21 mouse cellular contexts compared by ENCODE assay signal in the genomic region with DNA sequence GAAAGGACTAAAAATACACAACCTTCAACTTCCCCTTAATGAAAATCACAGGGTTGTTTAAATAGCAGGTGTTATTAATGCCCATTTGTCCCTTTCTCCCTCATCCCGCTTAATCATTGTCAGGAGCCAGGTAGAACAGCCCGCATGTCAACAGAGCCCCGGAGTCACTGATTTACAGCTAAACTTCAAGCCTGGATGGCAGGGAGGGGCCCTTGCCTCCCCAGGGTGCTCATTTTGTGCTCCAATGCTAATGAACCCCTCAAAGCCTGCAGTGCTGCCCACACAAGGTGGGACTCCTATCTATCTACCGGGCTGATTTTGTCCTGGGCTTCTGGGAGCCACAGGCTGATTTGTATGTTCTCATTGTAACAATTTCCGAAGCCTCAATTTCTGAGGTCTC. TPM values are rescaled to one million over a fixed set of nuclear protein-coding genes. Genes with fewer than 3 reads are reported as not detected.
DNase-seq lines count a peak whose midpoint lies in the region; ATAC-seq and TF ChIP-seq lines count a peak whose summit lies in the region.
"Had no signal": no experiment of that assay in that cellular context is flagged by ENCODE, and none has a peak within 500 bp of the region (broad histone marks: within the 10 kb centered on the region; RNA-seq: fewer than 3 reads in every experiment).

No protein-coding gene starts in this region.

- no peaks in the 10 kb centered on the region for H3K4me1 ChIP-seq in forebrain, embryonic 11.5 days (replicated peaks; ENCODE audit: control insufficient read depth, insufficient read depth, low read length)
- H3K4me1 ChIP-seq in forebrain, embryonic 10.5 days = peaks cover 6% of the 10 kb centered on the region; the same call in 1 of the 2 replicates
- no peaks in the 10 kb centered on the region for H3K4me1 ChIP-seq in stomach, embryonic 15.5 days
- H3K4me1 ChIP-seq in stomach, postnatal 0 days (replicated peaks; ENCODE audit: control insufficient read depth, insufficient read depth) = no peaks in the 10 kb centered on the region
- H3K4me1 ChIP-seq in hindbrain, embryonic 12.5 days = no peaks in the 10 kb centered on the region
- H3K4me1 ChIP-seq: embryonic facial prominence, embryonic 12.5 days; heart, embryonic 12.5 days had no signal

- H3K9me3 ChIP-seq in forebrain, embryonic 11.5 days (ENCODE audit: control insufficient read depth, low read length) = no peaks in the 10 kb centered on the region; the same call in 1 of the 2 replicates
- H3K9me3 ChIP-seq in forebrain, embryonic 10.5 days = no peaks in the 10 kb centered on the region
- no peaks in the 10 kb centered on the region for H3K9me3 ChIP-seq in stomach, embryonic 15.5 days
- no peaks in the 10 kb centered on the region for H3K9me3 ChIP-seq in stomach, postnatal 0 days (ENCODE audit: control insufficient read depth, low read length)
- H3K9me3 ChIP-seq in hindbrain, embryonic 12.5 days (replicated peaks) = no peaks in the 10 kb centered on the region; the same call in 1 of the 2 replicates
- H3K9me3 ChIP-seq: embryonic facial prominence, embryonic 12.5 days; forebrain, embryonic 13.5 days; heart, embryonic 12.5 days had no signal

- no peaks in the 10 kb centered on the region for H3K36me3 ChIP-seq in forebrain, embryonic 11.5 days (ENCODE audit: control insufficient read depth, insufficient read depth, low read length)
- no peaks in the 10 kb centered on the region for H3K36me3 ChIP-seq in forebrain, embryonic 10.5 days (replicated peaks)
- no peaks in the 10 kb centered on the region for H3K36me3 ChIP-seq in stomach, embryonic 15.5 days
- H3K36me3 ChIP-seq in stomach, postnatal 0 days (ENCODE audit: control insufficient read depth, insufficient read depth, low read length) = no peaks in the 10 kb centered on the region
- no peaks in the 10 kb centered on the region for H3K36me3 ChIP-seq in hindbrain, embryonic 12.5 days
- H3K36me3 ChIP-seq: embryonic facial prominence, embryonic 12.5 days; heart, embryonic 12.5 days had no signal

- H3K4me2 ChIP-seq in forebrain, embryonic 11.5 days (ENCODE audit: low read depth, low read length, severe bottlenecking) = no peak overlapping the region
- no peak overlapping the region for H3K4me2 ChIP-seq in stomach, embryonic 15.5 days
- H3K4me2 ChIP-seq in stomach, postnatal 0 days (replicated peaks; ENCODE audit: low read depth) = no peak overlapping the region
- H3K4me2 ChIP-seq in hindbrain, embryonic 12.5 days (replicated peaks) = no peak overlapping the region
- H3K4me2 ChIP-seq: embryonic facial prominence, embryonic 12.5 days; forebrain, embryonic 13.5 days; heart, embryonic 12.5 days had no signal

- ATAC-seq in forebrain, embryonic 11.5 days (replicated peaks; ENCODE audit: low FRiP score) = no peak
- peak; percentile 47; the same call in 1 of the 2 replicates for ATAC-seq in stomach, embryonic 15.5 days (ENCODE audit: insufficient read depth, low FRiP score, low read depth)
- ATAC-seq in stomach, postnatal 0 days (ENCODE audit: low FRiP score, low TSS enrichment) = no peak
- no peak for ATAC-seq in hindbrain, embryonic 12.5 days (ENCODE audit: low FRiP score)
- ATAC-seq: forebrain, embryonic 13.5 days; forebrain, postnatal 0 days; hindbrain, embryonic 16.5 days had no signal

- no peak for TF ChIP-seq CTCF in stomach, postnatal 0 days (IDR thresholded peaks at IDR 0.05; ENCODE audit: low read depth)

- 88% methylated on average over 5 of the region's 5 CpGs for WGBS in forebrain, embryonic 11.5 days
- 85% methylated on average over 5 of the region's 5 CpGs for WGBS in forebrain, embryonic 10.5 days
- WGBS in stomach, embryonic 15.5 days = 32% methylated on average over 5 of the region's 5 CpGs
- WGBS in stomach, postnatal 0 days = 29% methylated on average over 5 of the region's 5 CpGs
- 77% methylated on average over 5 of the region's 5 CpGs for WGBS in hindbrain, embryonic 12.5 days

- H3K9ac ChIP-seq in forebrain, embryonic 11.5 days (ENCODE audit: low read length) = no peak overlapping the region
- H3K9ac ChIP-seq in stomach, embryonic 15.5 days = no peak overlapping the region
- H3K9ac ChIP-seq in stomach, postnatal 0 days (ENCODE audit: low read length) = no peak overlapping the region
- no peak overlapping the region for H3K9ac ChIP-seq in hindbrain, embryonic 12.5 days
- H3K9ac ChIP-seq: embryonic facial prominence, embryonic 12.5 days; forebrain, embryonic 13.5 days; forebrain, postnatal 0 days; heart, embryonic 12.5 days had no signal

- TF ChIP-seq EP300 in stomach, postnatal 0 days (optimal IDR thresholded peaks at IDR 0.05) = no peak

- no peak overlapping the region for H3K4me3 ChIP-seq in forebrain, embryonic 11.5 days (ENCODE audit: low read depth, low read length)
- no peak overlapping the region for H3K4me3 ChIP-seq in forebrain, embryonic 10.5 days
- no peak overlapping the region for H3K4me3 ChIP-seq in stomach, embryonic 15.5 days (replicated peaks)
- H3K4me3 ChIP-seq in stomach, postnatal 0 days (ENCODE audit: low read depth, low read length) = no peak overlapping the region
- H3K4me3 ChIP-seq in hindbrain, embryonic 12.5 days = no peak overlapping the region
- H3K4me3 ChIP-seq: embryonic facial prominence, embryonic 12.5 days; forebrain, embryonic 13.5 days; heart, embryonic 12.5 days had no signal

- no peaks in the 10 kb centered on the region for H3K27me3 ChIP-seq in forebrain, embryonic 11.5 days (ENCODE audit: control insufficient read depth, insufficient read depth, low read length)
- no peaks in the 10 kb centered on the region for H3K27me3 ChIP-seq in forebrain, embryonic 10.5 days (ENCODE audit: poor library complexity, severe bottlenecking)
- H3K27me3 ChIP-seq in stomach, embryonic 15.5 days (replicated peaks) = no peaks in the 10 kb centered on the region
- no peaks in the 10 kb centered on the region for H3K27me3 ChIP-seq in stomach, postnatal 0 days (ENCODE audit: control insufficient read depth, insufficient read depth, low read length)
- no peaks in the 10 kb centered on the region for H3K27me3 ChIP-seq in hindbrain, embryonic 12.5 days
- H3K27me3 ChIP-seq: embryonic facial prominence, embryonic 12.5 days; forebrain, embryonic 13.5 days; heart, embryonic 12.5 days had no signal

- peak; percentile 33 for DNase-seq in forebrain, embryonic 11.5 days (ENCODE audit: low spot score)
- no peak for DNase-seq in forebrain, embryonic 10.5 days (ENCODE audit: extremely low spot score, low spot score)
- no peak for DNase-seq in stomach, postnatal 0 days (ENCODE audit: low spot score)
- DNase-seq in kidney, postnatal 14 days = peak; percentile 56
- DNase-seq in yolk sac, embryonic 10.5 days (ENCODE audit: low spot score) = peak; percentile 48
- DNase-seq in cerebellum, adult 18-20 months = no peak
- DNase-seq: adrenal gland, postnatal 14 days; cerebellum, adult 11-12 months; cerebellum, postnatal 25 days; forebrain, postnatal 0 days; gastrocnemius, postnatal 14 days; heart, postnatal 36 days had no signal

- H3K27ac ChIP-seq in forebrain, embryonic 11.5 days (ENCODE audit: low read depth, low read length) = no peak overlapping the region
- no peak overlapping the region for H3K27ac ChIP-seq in forebrain, embryonic 10.5 days
- H3K27ac ChIP-seq in stomach, embryonic 15.5 days = no peak overlapping the region
- H3K27ac ChIP-seq in stomach, postnatal 0 days (replicated peaks) = no peak overlapping the region
- H3K27ac ChIP-seq in hindbrain, embryonic 12.5 days = no peak overlapping the region
- H3K27ac ChIP-seq: embryonic facial prominence, embryonic 12.5 days; forebrain, embryonic 13.5 days had no signal

RNA-seq across cellular contexts. Expression of a gene that starts 37.1 kb away (rescaled TPM):
- 7.1 and 7.6 TPM in 2 replicates for polyA plus RNA-seq in forebrain, embryonic 11.5 days (2014; fragmentation: Nextera tagmentation; extraction: Ambion mirVana)
- 2.8 and 4.1 TPM in 2 replicates for polyA plus RNA-seq in forebrain, embryonic 10.5 days (2016; fragmentation: Nextera tagmentation; extraction: Ambion mirVana)
- 3.5 and 6.0 TPM in 2 replicates for polyA plus RNA-seq in stomach, embryonic 15.5 days (2015; fragmentation: Nextera tagmentation; extraction: Ambion mirVana)
- polyA plus RNA-seq in stomach, postnatal 0 days (2015; fragmentation: Nextera tagmentation; extraction: Ambion mirVana) = 0.47 and 0.64 TPM in 2 replicates
- 2.9 and 3.6 TPM in 2 replicates for polyA plus RNA-seq in hindbrain, embryonic 12.5 days (2016; fragmentation: Nextera tagmentation; extraction: Ambion mirVana)
- polyA plus RNA-seq: C2C12; gonadal fat pad, adult 2 months; heart, embryonic 12.5 days; heart, embryonic 16.5 days had no signal

Comparison
In these comparisons a context has a peak if more than half of its experiments do, and no peak if none do; other contexts are left out.
1. DNase-seq: peak in forebrain, embryonic 11.5 days (single experiment), kidney, postnatal 14 days (single experiment) and yolk sac, embryonic 10.5 days (single experiment); none in forebrain, embryonic 10.5 days (single experiment), stomach, postnatal 0 days (single experiment) and cerebellum, adult 18-20 months (0 of 2).